Mouse (Mus musculus) C2C12 (cell line): ENCODE measurements around the gene Cdc14a.

Experiments used
- CEBPB ChIP-seq: IDR thresholded peaks from one replicate; pipeline ENCODE4 v1.6.1; 2011; ENCODE audit warnings: low read depth, mild to moderate bottlenecking, control low read depth, moderate library complexity
- CTCF ChIP-seq: IDR thresholded peaks from one replicate; pipeline ENCODE4 v1.5.1; 2011; ENCODE audit not compliant: control insufficient read depth, insufficient read depth, insufficient read length
- FOSL1 ChIP-seq: IDR thresholded peaks from one replicate; pipeline ENCODE4 v1.8.0; 2011; ENCODE audit warnings: mild to moderate bottlenecking, low read length; ENCODE audit not compliant: poor library complexity, insufficient read depth, severe bottlenecking
- MAX ChIP-seq: IDR thresholded peaks from one replicate; pipeline ENCODE4 v1.6.1; 2011; ENCODE audit warnings: mild to moderate bottlenecking, control low read depth
- MYOD1 ChIP-seq: IDR thresholded peaks from one replicate; pipeline ENCODE4 v1.6.1; 2011; ENCODE audit warnings: low read depth; ENCODE audit not compliant: control insufficient read depth, insufficient read length
- MYOG ChIP-seq: IDR thresholded peaks from one replicate; pipeline ENCODE4 v1.6.1; 2011; ENCODE audit not compliant: control insufficient read depth, insufficient read length; ENCODE audit errors: extremely low read depth
- USF1 ChIP-seq: IDR thresholded peaks from one replicate; pipeline ENCODE4 v1.6.1; 2011; ENCODE audit warnings: low read depth, mild to moderate bottlenecking, control low read depth, moderate library complexity

DNA sequence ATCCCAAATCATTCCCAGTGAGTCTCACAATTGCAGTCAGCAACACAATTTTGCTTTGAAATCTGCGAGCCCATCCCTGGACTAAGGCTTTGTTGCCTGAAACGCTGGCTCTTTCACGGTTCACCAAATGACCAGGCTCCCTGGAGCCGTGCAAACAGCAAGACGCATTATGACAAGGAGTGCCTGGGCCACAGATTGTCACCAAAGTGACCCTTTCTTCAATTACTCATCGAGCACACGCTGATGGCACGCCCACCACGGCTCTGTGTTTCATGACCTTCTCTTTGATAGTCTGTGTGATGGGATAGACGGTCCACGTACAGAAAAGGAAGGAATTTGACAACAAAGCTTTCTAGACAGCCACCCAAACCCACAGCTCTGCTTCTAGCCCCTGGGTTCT lies 78.6 kb downstream of the Cdc14a start:
- no peak for TF ChIP-seq CTCF
- no peak for TF ChIP-seq USF1
- no peak for TF ChIP-seq MAX
- TF ChIP-seq CEBPB: no peak
- TF ChIP-seq MYOG: no peak
- TF ChIP-seq FOSL1: no peak
- TF ChIP-seq MYOD1: no peak
